Mouse (Mus musculus): Measurements from ENCODE around the gene Kank1.
A peak's percentile ranks its signal among the peaks of the same experiment; 100 is the strongest.

DNA sequence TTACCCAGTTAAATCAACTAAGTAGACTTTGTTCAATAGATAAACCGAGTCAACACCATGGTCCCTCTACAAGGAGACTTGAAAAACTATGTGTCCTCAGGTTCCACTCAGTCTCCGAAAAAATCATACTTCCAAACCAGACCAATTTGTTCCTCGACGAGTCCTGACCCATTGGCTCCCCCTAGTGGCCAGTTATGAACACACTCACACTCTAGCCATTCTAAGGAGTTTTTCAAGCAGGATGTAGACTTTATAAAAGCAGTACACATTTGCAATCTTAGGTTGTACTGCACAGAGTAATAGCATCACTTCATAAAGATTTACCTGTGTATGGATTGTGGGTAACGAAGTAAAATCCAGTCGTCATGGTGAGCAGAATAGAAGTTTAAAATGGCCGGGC lies 208.3 kb downstream of the Kank1 start:
- TF ChIP-seq CTCF (IDR thresholded peaks at IDR 0.05; ENCODE audit: low read depth) (peak; percentile 94), EP300 (IDR thresholded peaks at IDR 0.05; ENCODE audit: low read depth) (no peak)
